Mouse (Mus musculus) retina, postnatal 7 days (tissue): ENCODE results near the gene Grin2d.
A peak's percentile ranks its signal among the peaks of the same experiment; 100 is the strongest.
"Not testable (repeated sequence)": the region's sequence is repeated elsewhere in the genome, so short reads cannot be mapped to it uniquely, and the experiment has no call there.

Experiments used
- DNase-seq: peaks from one replicate; pipeline ENCODE4 v3.0.0-alpha.2; 2012; ENCODE audit warnings: low read depth, low spot score

Grin2d gene

GRCm38 (mm10) chr7:45898125-45898524 is 19.9 kb upstream of the Grin2d start:
- not testable (repeated sequence) for DNase-seq

- DNase-seq, result no peak
Measured at GRCm38 (mm10) chr7:45897258-45897757, 19.1 kb upstream of the Grin2d start.

DNA sequence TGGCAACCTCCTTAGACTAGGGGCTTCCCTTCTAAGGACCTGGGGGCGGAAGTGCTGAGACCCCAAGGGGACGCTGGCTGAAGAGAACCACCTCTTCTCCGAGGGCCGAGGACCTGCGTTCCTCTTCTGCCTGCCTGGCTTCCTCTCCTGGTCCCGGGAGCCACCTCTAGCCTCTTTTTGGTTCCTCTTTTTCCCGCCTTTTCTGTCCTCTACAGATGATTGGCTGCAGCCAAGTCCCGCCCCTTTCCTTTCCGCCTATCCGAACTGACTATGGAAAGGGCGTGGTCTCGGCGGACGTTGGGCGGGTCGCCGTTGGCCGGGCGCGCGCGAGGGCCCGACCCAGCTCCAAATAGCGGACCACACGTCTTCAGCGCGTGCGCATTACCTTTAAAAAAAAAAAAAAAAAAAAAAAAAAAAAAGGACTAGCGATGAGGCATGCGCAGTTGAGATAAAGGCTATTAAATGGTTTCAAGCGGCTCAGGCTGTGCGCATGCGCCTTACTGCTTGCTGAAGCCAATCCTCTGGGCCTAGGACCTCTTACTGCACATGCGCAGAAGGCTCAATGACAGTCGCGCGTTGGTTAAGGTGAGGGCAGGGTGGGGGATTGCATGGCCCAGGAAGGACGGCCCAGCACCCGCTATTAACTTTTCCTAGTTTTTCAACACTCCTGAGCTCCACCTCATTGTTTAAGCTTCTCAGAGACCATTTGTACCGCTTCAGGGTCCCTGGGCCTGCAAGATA is 18.5 kb upstream of the Grin2d start, which contains the start of the genes Syngr4 and Tmem143:
TSS of gene Syngr4 (minus strand) at position 198 of the 741 bp plus-strand sequence.
TSS of gene Tmem143 (plus strand) at position 425 of the 741 bp plus-strand sequence.
- DNase-seq, result peak; percentile 99

GRCm38 (mm10) chr7:45895931-45896516 is 17.8 kb upstream of the Grin2d start:
- no peak for DNase-seq

DNA sequence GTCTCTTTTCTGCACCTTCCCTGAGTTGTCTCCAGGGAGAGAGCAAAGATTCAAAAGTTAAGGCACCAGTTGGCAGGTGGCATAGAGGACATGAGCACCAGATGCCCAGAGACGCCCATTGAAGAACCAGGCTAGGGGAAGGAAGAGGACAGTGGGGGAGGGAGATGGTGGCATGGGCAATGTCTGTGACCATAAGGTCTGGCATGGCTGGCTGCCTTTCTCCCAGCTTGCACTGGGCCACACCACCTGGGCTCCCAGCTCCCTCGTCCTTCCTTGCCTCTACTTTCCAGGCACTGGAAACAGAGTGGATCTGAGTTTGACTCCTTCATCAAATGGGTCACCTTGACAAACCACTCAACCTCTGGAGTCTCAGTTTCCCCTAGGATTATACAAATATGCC is 14.5 kb upstream of the Grin2d start:
- no peak for DNase-seq

DNA sequence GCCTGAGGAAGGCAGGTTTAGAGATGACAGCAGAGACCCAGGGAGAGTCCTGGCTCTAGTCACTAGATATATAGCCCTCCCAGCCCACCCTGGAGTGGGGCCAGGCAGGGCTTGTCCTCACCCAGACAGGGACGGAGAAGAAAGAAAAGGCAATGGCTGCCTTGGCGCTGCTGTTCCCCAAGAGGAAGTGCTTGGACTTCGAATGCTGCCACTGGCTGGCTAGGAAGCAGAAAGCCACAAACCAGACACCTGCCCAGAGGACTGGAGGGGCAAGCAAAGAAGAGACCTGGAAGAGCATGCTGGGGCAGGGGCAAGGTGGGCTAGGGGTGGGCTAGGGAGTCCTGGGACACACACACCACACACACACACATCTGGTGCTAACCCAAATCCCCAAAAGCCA is 9.1 kb upstream of the Grin2d start:
- no peak for DNase-seq

GRCm38 (mm10) chr7:45881011-45881410 is 2.8 kb upstream of the Grin2d start:
- no peak for DNase-seq

DNA sequence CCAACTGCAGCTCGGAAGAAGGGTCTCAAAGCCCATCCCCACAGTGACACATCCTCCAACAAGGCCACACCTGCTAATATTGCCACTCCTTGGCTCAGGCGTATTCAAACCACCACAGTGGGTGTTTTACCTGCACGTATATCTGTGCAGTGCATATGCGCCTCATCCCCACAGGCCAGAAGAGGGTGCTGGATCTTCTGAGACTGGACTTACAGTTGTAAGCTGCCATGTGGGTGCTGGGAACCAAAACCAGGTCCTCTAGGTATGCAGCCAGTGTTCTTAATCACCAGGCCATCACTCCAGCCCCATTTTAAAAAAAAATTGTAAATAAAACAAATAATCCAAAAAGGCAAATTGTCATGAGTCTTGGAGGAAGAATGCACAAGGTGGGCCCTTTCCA is 2.4 kb upstream of the Grin2d start:
- DNase-seq, result no peak

DNA sequence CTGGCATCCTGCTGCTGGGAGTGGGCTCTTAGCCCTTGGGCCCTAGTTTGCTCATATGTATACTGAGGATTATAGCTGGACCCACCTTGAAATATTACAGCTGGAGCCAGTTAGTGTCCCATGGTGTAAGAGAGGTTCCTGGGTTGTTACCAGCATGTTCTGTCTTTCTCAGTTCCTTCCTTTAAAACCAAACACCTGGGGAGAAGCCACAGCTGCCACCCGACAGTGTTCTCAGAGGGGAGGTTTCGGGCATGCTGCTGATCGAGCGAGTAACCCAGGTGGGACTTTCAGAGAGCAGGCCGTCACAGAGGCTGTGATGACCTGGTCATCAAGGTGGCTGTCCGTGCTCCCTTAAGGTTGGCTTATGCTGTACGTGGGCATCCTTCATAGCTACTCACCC is 1.3 kb downstream of the Grin2d start:
- no peak for DNase-seq

GRCm38 (mm10) chr7:45873061-45873947 is 4.9 kb downstream of the Grin2d start:
- DNase-seq, result peak; percentile 27

GRCm38 (mm10) chr7:45872624-45873023 is 5.6 kb downstream of the Grin2d start, which contains the start of gene Kdelr1:
Gene Kdelr1, plus strand, starts transcription at chr7:45872772.
- peak; percentile 79 for DNase-seq

GRCm38 (mm10) chr7:45870282-45871058 is 7.7 kb downstream of the Grin2d start:
- DNase-seq, result no peak

GRCm38 (mm10) chr7:45869787-45870186 is 8.4 kb downstream of the Grin2d start:
- no peak for DNase-seq

DNA sequence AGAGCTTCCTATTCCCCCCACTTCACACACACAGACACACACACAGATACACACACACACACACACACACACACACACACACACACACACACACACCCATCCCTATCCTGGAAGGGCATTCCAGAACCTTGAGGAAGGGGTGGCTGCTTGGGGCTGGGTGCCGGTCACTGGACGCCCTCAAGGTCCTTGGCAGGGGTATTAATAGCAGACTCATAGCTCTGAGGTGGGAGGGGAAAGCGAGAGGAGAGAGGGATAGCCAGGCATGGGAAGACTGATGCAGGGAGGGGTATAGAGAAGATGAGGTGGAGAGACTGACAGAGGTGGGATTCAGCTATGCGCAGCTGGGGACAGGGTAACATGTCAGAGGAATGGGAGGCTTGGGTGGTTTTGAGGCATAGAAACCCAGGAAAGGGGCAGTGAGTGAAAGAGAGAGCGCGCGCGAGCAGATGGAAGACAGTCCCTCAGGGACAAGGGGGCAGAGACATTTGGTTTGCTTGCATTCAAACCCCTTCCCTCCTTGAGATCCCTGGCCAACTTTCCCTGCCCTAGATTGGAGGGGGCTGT is 9.0 kb downstream of the Grin2d start:
- DNase-seq, result no peak

DNA sequence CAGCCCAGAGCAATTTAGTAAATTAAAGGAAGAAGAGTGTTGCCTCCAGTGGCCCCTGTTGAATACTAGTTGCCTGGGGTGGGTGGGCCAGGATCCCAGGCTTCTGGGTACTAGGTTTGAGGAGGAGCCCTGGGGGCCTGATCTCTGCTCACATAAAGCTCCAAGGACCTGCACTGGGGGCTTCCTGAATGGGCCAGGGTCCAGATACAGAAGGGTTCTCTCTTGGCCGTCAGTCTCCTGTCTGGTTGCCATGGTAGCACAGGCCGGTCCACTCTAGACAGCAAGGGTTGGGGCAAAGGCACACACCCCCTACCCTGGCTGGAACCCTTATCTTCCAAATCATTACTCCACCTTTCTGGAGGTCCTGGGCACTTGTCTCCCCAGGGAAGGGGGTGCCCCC is 10.3 kb downstream of the Grin2d start:
- DNase-seq, result no peak

DNA sequence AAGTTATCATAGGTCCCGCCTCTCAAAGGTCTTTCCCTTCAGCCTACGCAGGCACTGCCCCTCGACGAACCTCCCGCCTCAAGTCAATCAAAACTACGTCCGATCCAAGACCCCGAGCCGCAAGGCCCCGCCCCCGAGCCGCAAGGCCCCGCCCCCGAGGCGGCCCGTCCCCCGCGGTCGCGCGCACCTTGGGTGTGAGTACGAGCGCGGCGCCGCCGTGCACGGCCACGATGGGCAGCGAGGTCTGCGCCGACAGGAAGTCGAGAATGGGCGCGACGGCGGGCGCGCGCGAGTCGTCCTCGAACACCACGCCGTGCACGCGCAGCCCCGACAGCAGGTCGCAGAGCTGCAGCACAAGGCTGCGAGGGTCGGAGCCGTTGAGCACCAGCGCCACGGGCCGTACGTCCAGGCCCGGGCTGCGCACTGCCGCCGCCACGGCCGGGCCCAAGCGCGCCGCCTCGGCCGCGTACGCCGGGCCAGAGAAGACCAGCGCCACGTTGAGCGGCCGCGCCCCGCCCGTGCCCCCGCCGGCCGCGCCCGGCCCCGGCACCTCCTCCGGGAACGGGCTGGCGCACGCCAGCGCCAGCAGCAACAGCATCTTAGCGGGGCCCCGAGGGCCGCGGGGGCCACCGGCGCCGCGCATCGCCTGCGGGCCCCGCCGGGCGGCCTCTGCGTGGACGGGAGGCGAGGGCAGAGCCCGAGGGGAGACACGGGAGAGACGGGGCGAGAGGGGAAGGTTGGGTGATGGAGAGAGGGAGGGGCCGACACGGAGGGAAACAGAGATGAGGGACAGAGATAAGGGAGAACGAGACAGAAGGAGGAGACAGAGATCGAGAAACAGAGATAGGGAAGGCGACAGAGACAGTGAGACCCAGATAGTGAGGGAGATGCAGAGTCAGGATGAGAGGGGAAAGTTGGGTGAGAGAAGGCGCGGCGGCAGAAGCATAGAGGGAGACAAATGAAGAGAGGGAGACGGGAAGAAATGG is 12.0 kb downstream of the Grin2d start:
- peak; percentile 76 for DNase-seq

- DNase-seq, result no peak
Measured at GRCm38 (mm10) chr7:45864435-45864834, 13.7 kb downstream of the Grin2d start.

- no peak for DNase-seq
Measured at GRCm38 (mm10) chr7:45862804-45863203, 15.4 kb downstream of the Grin2d start.

DNA sequence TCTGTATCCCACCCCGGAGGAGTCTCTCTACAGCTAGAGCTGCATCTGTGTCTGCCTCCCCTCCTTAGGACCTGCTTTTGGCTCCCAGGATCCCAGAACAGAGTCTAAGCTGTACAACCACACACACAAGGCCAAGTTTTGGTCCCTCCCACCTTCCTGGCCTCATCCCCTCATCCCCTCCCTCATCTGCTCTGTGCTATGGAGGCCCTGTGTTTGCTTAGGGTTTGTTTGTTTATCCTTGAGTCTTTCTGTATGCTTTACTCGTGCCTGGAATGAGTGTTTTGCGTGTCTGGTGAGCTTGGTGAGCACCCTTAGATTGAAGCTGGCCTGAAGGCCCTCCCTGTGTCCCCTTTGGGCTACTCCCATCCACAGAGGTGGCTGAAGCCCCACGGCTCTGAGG is 19.2 kb downstream of the Grin2d start:
- DNase-seq, result no peak
